Mouse (Mus musculus): ENCODE measurements at regions not wholly inside any gene's neighbourhood (a gene's known extent, or its start where the extent isn't known, plus 50 kb on each side); places are given as distances from the start of the nearest gene placed in this dataset.

DNA sequence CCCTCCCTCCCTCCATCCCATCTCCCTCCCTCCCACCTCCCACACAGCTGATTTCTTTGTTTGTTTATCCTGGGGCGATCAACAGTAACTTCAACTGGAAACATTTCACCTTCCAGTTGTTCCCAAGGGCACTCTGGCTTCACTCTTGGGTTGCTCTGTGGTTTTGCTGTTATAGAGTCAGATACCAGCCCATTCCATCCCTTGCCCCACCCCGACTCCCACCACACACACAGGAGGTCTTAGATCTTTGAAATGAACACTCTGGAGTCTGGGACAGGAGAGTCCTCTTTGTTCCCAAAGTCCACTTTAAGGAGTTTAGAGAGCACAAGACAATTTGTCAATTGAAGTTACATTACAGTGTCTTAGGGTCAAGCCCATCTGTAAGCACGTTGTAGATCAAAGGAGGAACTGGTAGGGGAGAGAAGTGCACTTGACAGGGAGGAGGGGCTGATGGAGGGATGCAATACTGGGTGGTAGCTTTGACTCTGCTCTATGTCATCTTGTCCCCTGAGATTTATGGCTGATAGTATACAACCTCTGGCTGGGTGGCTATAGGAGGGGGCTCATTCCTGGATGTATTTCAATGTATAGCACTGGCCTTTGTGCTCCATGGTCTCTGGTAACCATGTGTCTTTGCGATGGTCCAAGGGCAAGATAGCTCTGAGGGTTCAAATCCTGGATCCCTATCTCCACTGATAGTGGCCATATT, 313.9 kb downstream of the Glrx3 start:
- DNase-seq = no peak

DNA sequence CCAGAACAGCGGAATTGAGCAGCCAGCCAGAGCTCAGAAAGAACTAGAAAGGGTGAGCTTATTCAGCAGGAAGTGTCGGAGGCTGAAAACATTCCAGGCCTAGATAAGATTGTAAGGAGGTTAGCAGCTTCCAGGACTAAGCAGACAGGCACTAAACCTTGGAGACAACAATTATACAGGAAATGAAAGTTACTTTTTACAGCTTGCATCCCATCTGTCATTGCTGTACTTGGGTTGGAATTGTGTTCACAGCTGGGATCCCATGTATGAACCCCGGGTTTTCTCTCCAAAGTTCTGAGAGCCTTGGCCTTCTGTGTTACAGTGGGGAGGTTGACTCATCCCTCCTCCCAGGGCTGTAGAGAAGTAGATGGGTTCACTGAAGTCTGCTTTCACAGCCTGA, 328.5 kb downstream of the Glrx3 start:
- DNase-seq = no peak

DNA sequence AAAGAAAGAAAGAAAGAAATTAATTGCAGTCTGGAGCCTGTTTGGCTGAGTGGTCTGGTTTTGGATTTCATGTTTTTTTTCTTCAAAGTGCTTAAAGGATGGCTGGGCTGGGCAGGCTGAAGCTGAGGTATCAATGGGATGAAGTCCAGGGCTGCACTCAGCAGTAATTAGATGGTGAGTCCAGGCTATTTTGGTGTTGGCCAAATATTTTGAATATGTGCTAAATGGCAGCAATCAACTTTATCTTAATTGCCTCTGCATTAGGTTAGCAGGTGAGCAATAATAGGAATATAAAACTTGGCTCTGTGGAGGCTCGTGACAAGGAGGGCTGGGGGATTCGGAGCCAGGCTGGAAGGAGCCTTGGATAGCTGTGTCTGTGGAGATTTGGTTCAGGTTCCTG, 329.3 kb downstream of the Glrx3 start:
- DNase-seq = no peak

DNA sequence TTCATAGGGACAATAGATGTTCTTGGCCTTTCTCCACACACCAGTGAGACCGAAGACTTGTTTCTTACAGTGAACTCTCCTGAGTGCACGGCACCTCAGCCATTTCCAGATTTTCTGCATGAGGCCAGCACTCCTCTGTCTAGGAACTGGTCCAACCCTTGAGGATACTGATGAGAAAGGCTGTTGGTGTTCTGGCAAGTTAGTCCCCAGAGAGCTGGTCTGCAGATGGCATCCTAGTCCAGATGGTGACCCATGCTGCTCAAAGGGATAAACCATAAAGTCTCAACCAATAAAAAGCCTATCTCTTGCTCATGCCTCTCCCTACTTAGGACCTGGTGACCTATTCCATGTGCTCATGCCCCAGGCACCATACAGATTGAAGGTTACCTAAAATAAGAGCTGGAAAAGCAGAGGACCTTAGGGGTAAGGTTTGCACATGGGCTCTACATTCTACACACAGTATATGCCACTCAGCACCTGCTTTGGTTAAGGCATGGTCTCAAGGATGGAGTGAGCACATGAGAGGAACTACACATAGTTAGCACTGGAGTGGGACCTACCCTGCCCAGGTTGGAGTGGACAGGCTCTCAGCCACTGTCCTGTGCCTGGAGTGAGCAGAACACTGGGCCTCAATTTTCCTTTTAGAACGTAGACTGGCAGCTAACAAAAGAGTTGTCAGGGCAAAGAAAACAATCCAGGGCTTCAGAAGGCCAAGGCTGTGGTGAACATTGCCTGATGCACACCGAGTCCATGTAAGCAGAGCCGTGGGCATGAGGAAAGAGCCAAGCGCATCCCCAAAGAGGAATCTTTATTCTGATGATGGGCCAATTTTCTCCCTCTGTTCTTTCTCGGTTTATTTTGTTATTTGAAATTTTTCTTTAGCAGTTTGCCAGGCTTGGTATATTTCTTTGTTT, 335.9 kb downstream of the Glrx3 start:
- no peak for DNase-seq

DNA sequence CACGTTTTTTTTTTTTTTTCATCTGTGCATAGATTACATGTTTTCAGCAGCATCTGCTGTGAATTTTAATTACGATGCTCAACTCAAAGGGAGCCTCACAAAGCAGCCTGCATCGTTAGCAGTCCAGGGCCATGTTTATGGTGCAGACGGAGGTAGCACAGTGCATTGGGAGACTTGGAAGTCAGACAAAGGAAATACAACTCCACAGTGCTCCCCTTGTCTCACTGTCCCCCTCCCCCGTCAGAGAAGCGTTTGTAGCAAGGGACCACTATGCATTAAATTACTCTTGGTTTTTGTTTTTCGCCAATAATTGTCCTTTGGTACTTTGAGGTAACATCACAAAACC, 336.5 kb downstream of the Glrx3 start:
- peak; percentile 12 for DNase-seq

DNA sequence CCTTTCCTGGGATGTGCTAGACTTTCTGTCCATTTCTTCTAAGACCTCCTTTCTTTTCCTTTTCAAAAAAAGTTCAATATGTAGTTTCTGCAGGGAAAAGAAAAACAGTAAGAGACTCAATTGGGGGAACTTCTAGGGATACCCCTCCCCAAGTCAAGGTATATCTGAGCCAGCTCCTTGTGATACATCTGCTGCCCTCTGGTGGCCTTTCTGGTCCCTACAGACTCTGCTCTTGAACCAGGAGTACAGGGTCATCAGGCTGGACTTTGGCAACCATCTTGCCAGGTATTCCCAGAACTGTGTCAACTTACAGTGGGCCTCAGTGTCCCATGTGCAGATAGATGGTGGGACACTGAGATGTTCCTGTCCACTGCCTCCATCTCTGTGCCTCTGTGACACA, 346.5 kb downstream of the Glrx3 start:
- peak; percentile 11 for DNase-seq

DNA sequence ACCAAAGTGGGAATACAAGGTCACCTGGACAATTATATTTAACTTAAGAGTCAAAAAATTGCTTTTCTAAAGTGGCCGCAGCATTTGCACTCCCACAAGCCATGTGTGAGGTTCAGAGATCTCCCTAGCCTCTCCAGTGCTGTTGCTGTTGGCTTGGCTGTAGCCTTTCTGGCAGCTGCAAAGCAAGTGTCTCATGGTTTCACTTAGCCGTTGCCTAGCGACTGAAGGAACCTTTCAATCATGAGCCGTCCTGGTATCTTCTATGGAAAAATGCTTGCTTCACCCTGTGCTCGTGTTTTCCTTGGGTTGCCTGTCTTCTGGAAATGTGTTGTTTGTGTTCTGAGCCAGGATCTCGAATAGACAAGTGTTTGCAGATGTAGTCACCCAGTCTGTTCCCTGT, 367.9 kb downstream of the Glrx3 start:
- peak; percentile 41 for DNase-seq

DNA sequence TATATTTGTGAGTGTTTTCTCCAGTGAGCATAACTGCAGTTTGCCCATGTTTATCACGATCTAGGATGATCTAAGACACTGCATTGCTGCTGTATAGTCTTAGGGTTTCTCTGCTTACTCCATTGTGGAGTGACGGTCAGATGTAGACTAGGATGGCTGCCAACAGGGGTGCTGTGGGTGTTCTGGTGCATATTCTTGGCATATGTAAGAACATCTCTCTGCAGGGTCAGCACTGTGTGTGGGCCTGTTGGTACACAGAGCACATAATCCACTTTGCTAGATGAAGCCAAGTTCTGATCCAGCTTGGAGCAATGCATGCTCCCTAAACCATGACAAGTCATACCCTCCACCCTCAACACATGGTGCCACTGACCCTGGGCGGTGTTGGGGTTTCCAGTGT, 375.4 kb downstream of the Glrx3 start:
- DNase-seq = no peak

DNA sequence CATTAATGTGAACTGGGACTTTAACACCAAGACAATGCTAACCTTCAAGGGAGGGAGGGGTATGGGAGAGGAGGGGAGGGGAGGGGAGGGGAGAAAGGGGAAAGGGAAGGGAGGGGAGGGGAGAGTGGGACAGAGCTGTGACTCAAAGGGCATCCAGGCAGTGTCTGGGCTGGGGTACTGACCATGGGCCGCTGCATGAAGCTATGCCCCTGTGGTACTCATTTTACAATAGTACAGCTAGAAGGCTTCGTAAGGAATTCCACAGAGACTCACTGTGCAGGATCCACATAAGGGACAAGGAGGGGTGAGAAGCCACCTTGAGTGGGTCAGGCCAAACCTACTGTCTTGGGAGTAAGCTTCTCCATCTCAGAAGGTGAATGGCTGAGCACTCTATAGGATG, 403.1 kb downstream of the Glrx3 start:
- no peak for DNase-seq

DNA sequence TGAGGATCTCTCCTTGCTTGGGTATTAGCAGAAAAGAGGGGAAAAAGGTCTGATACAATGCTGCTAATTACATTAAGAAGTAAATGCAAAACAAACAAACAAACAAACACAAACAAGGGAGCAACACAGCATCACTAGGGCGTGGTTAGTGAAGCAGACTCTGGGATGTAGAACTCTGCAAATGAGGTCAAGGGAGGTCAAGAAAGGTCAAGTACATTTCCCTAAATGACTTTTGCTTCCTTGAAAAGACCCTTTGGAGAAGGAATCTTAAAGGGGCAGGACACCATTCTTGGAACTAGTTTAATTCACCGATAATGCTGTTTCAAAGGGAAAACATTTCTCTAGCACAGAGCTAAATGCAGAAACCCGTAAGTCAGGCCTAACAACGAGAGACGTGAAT, 403.6 kb downstream of the Glrx3 start:
- DNase-seq = no peak

DNA sequence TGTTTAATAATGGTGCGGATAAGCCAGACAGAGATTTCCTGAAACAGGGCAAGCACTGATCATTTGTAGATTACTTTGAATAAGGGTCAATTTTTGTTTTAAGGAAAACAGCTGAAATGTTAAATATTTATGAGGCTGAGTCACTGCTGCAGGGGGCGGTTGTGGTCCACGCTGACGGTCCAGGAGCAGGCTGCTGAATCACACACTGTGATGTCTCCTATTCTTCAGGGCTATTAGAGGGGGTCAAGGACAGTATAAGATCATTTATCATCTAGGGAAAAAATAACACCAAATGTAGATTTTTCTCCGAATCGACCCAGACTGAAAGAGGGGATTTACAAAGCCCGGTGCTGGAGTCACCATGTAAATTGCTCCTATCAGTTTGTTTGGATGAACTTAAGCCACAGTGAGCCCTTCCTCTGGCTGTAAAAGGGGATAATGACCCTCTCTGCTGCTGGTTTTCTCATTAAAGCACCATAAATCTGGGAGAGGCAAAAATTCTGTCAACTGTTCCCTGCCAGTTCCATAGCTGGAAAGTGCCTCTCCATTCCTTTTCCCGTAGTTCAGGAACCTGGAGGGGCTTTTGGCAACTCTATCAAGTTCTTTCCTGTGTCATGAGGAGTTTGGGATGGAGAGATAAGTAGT, 404.2 kb downstream of the Glrx3 start:
- DNase-seq = no peak

DNA sequence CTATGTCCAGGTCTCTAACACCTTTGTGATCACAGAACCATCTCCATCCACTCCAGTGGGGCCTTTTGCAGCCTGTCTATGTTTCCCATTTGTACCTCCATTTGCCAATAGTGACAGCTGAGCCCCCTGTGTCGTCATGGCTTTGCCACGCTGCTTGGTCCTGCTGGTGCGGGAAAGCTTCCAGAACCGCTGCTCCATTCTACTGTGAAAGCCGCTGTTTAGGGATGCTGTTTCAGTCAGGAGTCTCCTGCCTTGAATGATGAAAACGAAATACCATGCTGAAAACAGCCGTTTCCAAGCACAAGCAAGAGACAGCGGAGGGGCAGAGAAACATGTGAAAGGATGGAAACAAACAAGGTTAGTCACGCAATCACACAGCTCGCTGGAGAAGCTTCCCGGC, 410.4 kb downstream of the Glrx3 start:
- peak; percentile 28 for DNase-seq

DNA sequence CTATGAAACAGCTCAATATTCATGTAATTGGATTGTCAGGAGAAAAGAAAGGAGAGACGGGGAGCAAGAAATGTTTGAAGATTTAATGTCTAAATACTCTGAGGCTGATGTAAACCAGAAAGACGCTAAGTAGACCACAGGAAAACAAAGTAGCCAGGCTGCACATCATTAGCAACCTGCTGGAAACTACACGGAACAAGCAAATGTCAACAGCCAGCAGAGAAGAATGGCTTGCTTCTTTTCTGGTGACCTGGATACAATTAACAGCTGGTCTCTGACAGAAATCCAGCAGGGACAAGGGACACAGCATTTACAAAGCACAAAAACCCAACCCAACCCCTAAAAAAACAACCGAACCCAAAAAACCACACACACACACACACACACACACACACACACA, 413.6 kb downstream of the Glrx3 start:
- no peak for DNase-seq

DNA sequence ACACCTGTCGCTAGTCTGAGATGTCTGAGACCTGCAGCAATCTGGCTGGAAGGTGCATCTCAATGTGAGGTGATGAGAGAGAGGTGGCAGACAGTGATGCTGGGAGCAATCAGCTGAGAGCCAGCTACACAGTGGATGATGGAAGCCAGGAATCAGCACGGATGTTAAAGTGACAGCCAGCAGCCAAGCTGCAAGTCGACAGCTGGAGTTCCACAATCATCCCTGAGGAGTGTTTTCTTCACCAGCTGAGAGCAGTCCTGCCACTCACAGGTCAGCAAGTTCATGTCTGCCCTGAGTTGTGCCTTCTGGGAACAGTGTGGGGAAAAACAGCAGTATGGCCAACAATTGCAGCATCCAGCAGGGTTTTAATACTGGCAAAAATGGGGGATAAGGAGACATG, 422.3 kb downstream of the Glrx3 start:
- DNase-seq = no peak

DNA sequence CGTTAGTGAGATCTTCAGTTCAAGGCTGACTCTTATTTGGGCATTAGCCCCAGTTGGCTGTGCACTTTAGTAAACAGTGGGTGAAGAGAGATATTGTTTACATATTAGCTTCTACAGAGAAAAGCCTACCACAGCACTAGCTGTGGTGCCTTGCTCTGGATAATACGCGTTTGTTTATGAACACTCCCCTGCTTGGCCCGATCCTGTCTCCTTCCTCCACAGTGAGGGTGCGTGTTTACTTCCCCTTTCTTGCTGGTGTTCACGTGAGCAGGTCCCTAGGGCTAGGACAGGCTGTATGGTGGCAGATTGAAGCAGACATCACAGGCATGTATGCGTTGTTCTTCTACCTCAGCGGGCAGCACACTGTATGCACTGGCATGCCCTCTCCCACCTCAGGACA, 423.1 kb downstream of the Glrx3 start:
- no peak for DNase-seq

DNA sequence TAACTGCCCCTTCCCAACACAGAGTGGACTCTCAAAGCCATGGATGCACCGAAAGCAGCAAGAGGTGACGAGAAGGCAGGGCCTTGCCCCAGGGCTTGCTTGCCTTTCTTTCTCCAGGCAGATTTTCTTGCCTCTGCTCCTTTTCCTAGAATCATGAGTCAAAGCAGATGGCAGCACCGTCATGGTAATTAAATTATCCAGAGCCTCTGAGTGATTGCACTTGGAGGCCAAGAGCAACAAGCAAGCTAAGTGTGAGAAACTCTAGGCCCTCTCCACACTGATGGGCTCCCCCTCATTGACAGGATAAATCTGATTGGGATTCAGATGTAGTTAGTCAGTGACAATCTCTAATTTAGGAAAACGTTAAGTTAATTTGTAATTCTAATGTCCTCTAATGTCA, 427.5 kb downstream of the Glrx3 start:
- DNase-seq = no peak

DNA sequence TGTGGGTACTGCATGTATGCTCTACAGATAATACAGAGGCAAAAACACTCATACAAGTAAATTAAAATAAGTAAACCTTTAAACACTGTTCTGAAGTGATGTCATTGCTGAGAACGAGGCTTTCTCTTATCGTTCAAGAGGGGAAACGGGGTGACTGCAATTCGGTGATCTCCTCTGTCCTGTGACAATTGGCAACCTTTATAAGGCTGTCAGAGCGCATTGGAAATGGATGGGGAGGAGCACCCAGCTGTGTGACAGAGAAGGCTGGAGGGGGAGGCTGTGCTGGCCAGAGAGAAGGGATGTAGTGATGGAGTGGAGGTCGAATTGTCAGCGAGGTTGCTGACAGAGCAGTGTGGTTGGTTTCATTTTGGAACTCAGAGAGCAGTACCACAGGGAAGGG, 428.0 kb downstream of the Glrx3 start:
- DNase-seq = no peak

DNA sequence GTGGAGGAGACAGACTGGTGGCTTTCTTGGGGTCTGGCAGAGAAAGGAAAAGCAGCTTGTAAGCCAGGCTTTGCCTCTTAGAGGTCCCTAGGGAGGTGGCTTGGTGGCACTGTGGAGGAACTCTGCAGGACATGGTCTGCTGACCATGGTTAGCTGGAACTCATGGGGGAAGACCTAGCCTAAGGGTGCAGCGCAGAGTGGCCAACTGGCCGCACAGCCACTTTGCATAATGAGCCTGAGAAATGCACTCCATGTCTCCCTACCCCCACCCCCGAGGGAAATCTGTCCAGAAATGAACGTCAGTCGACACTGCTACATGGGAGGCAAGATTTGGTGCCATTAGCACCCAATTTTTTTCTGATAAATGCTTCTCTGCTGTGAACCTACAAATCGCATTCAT, 429.5 kb downstream of the Glrx3 start:
- no peak for DNase-seq

DNA sequence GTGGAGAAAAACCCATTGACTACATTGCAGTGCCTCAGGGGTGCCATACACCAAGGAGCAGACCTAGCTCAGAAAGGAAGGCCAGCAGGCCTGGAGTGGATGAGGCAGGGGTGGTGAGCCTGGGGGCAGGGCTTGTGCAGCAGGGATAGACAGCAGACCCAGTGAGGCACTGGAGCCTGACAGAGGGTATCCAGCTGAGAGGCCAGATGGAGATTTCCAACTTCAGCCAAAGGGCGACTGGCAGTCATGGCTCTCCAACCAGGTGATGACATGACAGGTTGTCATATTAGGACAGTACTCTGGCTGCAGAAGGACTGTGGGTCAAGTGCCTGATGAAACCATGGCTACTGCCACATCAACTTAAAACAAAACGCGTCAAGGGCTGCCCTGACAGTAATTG, 431.1 kb downstream of the Glrx3 start:
- no peak for DNase-seq

DNA sequence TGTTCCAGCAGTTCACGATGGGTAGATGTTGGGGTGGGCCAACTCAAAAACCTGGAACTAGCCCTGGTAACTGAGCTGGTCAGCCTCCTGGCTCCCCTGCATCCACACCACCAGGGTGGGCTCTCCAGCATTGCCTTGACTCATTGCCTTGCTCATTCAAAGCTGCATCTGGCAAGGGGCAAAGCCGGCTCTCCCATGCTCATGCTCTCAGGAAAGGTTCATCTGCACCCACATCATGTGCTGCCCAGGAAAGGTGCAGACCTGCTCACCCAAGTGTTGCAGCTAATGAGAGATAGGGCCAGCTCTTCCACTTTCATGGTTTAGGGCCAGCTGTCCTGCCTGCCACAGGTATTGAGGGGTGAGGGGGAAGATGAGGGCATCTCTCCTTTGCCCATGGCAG, 437.9 kb downstream of the Glrx3 start:
- DNase-seq = no peak

DNA sequence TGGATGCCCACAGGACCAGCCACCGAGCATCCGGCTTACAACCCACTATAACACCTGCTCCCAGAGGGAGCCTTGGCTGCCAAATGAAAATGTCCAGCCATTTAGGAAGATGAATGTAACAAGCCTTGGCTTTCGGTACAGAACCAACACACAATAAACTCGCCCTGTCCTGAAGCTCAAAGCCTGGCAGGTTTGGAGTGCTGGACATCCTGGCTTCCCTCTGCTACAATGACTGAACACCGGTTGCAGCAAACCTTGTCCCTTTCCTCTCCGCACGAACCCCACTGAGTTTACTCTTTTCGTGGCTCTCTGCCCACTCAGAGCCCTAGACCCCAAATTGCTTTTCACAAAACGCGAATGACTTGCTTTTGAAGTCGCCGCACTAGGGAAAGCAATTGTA, 441.9 kb downstream of the Glrx3 start:
- no peak for DNase-seq

DNA sequence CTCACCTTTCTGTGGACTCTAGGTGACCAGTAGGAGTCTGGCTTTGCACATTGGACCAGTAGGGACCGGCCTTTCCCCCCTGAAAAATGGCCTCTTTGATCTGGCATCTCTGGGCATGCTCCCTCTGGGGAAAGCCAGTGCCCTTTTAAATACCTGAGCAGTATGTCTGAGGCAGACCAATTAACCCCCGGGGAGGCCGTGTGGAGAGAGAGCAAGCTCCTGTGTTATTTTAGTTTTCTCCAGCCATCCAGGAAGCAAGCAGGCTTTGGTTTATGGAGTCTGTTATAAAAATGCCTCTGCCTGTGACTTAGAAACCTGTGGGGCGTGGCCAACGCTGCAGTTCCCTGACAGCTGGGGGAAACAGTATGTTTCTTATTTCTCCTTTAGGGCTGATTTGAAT, 445.5 kb downstream of the Glrx3 start:
- DNase-seq = no peak

DNA sequence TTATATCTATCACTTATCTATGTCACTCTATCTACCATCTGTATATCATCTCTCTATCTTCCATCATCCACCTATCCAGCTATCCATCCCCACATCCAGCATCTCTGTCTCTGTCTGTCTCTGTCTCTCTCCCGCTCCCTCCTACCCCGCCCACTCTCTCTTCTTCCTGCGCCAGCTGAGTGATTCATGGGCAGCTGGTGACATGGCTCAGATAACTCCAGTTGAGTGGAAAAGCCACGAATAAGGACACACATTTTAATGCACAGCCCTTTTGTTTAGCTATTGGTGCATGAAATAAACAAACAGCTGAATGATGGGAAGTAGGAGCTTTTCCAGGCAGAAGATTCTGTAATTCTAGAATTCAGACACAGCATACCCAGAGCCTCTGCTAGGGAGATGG, 446.3 kb downstream of the Glrx3 start:
- peak; percentile 10 for DNase-seq

DNA sequence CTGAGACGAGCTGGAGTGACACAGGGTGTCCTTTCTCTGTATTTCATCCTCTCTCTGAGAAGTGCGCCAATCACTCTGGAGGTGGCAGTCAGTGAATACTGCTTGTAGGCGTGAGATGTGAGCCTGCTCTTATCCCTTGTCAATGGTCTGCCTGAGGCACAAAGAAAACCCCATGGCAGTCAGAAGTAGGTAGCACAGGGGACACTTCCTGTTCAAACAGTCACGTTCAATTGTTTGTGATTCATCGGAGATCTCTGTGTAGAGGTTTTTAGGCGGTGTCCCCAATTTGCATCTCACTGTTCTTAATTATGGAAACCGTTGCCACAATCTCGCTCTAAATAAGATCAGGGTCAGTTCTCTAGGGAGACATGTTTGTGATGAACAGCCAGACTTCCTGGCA, 447.7 kb downstream of the Glrx3 start:
- no peak for DNase-seq
